Mouse (Mus musculus): ENCODE results near the gene Lgals9.
"Not testable (repeated sequence)": the region's sequence is repeated elsewhere in the genome, so short reads cannot be mapped to it uniquely, and the experiment has no call there.

DNA sequence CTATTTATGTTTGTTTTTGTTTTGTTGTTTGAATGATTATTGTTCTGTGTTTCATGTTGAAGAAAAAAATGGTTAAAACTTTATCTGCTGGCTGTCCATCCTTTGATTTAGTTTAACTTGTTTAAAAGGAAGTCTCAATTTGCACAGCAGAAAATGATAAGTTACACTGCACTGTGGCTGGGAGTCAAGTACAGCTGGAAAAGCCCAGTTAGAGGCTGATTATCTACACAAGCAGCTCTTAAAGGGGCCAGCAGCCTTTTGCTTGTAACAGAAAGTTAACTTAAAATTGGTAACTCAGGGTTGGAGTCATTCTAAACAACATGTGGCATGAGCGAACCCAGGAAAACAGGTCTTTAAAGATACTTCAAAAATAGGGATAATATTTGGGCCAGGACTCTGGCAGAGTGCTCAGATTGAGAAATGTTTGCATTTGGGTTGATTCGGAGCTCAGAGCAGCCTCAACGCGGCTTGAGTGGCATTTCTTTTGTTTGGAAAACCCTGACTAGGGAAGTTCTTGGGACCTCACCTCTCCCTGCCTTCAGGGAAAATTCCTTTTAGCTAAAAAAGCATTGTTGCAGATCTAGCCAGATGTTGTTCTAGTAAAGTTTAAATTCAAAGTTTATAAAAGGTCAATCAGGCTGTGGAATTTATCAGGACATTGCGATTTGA lies 6.3 kb upstream of the Lgals9 start:
- not testable (repeated sequence) for TF ChIP-seq CTCF (IDR thresholded peaks at IDR 0.05; ENCODE audit: control insufficient read depth, insufficient read depth, low read length); POLR2A (IDR thresholded peaks at IDR 0.05; ENCODE audit: borderline replicate concordance, control insufficient read depth, low read depth, low read length)
